Mouse (Mus musculus): ENCODE results near the gene Cluh. TPM values are rescaled to one million over a fixed set of nuclear protein-coding genes. Genes with fewer than 3 reads are reported as not detected.
A peak's percentile ranks its signal among the peaks of the same experiment; 100 is the strongest.

Gene Cluh
- polyA plus RNA-seq, 1 experiment from 2014 or later, result 27.5 TPM

- ATAC-seq (replicated peaks; ENCODE audit: insufficient number of reproducible peaks, low FRiP score, low TSS enrichment), result peak; percentile 82
- WGBS (ENCODE audit: insufficient replicate concordance), result 3% methylated on average over 73 of the region's 86 CpGs
These were observed 11.1 kb upstream of the Cluh start for GRCm38 (mm10) chr11:74637971-74638790.

DNA sequence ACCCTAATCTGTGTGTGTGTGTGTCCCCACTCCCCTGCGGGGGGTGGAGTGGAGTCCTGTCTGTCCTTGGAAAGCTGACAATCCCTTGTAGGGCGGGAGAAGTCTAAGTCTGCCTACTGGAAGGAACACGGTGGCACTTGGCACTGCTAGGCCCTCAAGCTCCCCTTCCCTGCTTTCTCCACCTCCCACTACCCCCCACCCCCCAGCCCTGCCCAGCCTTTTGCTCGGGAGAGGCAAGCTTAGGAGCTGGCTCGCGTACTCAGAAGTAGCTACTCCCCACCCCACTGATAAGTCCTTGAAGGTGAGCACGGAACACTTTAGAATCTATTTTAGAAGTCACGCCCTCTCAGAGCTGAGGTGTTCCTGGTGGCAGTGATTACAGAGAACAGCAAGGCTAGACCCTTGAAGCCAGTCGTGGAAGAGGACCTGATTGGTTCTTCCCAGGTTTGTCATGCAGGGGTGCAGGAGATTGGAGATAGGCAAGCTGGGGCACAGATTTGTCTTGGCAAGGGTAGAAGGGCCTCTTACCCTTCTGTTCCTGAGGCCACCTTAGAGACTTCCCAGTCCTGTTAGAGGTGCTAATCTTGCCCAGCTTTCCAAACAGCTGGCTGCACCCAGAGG lies 10.4 kb upstream of the Cluh start:
- Histone ChIP-seq H3K27ac (ENCODE audit: low read depth, low read length) (peak overlapping the region; percentile 75), H3K4me1 (ENCODE audit: control insufficient read depth, insufficient read depth, low read length) (peaks cover 15% of the 10 kb centered on the region), H3K9me3 (replicated peaks; ENCODE audit: control insufficient read depth, low read length) (no peaks in the 10 kb centered on the region), H3K4me3 (ENCODE audit: low read depth, low read length) (peak overlapping the region; percentile 78), H3K9ac (ENCODE audit: low read depth, low read length) (peak overlapping the region; percentile 83), H3K4me2 (peak overlapping the region; percentile 94), H3K27me3 (ENCODE audit: control insufficient read depth, insufficient read depth, low read length) (peaks cover 13% of the 10 kb centered on the region; the same call in 1 of the 2 replicates), H3K36me3 (ENCODE audit: control insufficient read depth, insufficient read depth, low read length) (no peaks in the 10 kb centered on the region)
- WGBS (ENCODE audit: insufficient replicate concordance), result 5% methylated on average over 9 of the region's 9 CpGs
- ATAC-seq (replicated peaks; ENCODE audit: insufficient number of reproducible peaks, low FRiP score, low TSS enrichment), result peak; percentile 24; the same call in 1 of the 2 replicates

More at GRCm38 (mm10) chr11:74637971-74638790, 11.1 kb upstream of the Cluh start:
- H3K9ac ChIP-seq (ENCODE audit: low read depth, low read length), result peak overlapping the region; percentile 83
- H3K27me3 ChIP-seq (ENCODE audit: control insufficient read depth, insufficient read depth, low read length), result peaks cover 13% of the 10 kb centered on the region; the same call in 1 of the 2 replicates
- no peaks in the 10 kb centered on the region for H3K36me3 ChIP-seq (ENCODE audit: control insufficient read depth, insufficient read depth, low read length)
- H3K4me1 ChIP-seq (ENCODE audit: control insufficient read depth, insufficient read depth, low read length), result peaks cover 15% of the 10 kb centered on the region
- H3K27ac ChIP-seq (ENCODE audit: low read depth, low read length), result peak overlapping the region; percentile 75
- peak overlapping the region; percentile 94 for H3K4me2 ChIP-seq
- no peaks in the 10 kb centered on the region for H3K9me3 ChIP-seq (replicated peaks; ENCODE audit: control insufficient read depth, low read length)
- H3K4me3 ChIP-seq (ENCODE audit: low read depth, low read length), result peak overlapping the region; percentile 78

GRCm38 (mm10) chr11:74639628-74640027 lies 9.7 kb upstream of the Cluh start:
- no peak overlapping the region for H3K9ac ChIP-seq (ENCODE audit: low read depth, low read length)

DNA sequence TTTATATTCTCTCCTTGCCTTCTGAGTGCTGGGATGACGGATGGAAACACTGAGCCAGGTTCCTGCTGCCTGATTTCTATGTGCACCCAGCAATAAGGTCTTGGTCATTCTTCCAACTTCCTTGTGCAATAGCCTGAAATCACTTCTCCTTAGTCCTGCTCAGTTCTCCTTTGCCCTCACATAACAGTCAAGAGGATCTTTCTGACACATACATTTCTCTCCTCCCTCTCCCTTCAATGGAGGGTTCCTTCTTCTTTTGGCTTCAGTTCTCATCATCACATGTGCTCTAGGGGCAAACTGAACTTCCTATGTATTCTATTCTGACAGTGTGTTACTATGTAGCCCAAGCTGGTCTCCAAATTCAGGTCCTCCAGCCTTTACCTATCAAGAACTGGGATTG lies 1.3 kb upstream of the Cluh start:
- H3K27ac ChIP-seq (ENCODE audit: low read depth, low read length), result no peak overlapping the region
- WGBS (ENCODE audit: insufficient replicate concordance), result 91% methylated on average over 1 of the region's 1 CpGs

More at GRCm38 (mm10) chr11:74639628-74640027, 9.7 kb upstream of the Cluh start:
- peaks cover 13% of the 10 kb centered on the region; the same call in 1 of the 2 replicates for H3K27me3 ChIP-seq (ENCODE audit: control insufficient read depth, insufficient read depth, low read length)
- no peak overlapping the region for H3K27ac ChIP-seq (ENCODE audit: low read depth, low read length)
- no peak for ATAC-seq (replicated peaks; ENCODE audit: insufficient number of reproducible peaks, low FRiP score, low TSS enrichment)
- WGBS (ENCODE audit: insufficient replicate concordance), result 60% methylated on average over 1 of the region's 1 CpGs
- H3K36me3 ChIP-seq (ENCODE audit: control insufficient read depth, insufficient read depth, low read length), result no peaks in the 10 kb centered on the region
- H3K4me1 ChIP-seq (ENCODE audit: control insufficient read depth, insufficient read depth, low read length), result peaks cover 15% of the 10 kb centered on the region
- H3K4me3 ChIP-seq (ENCODE audit: low read depth, low read length), result no peak overlapping the region
- H3K4me2 ChIP-seq, result no peak overlapping the region
- H3K9me3 ChIP-seq (replicated peaks; ENCODE audit: control insufficient read depth, low read length), result no peaks in the 10 kb centered on the region

DNA sequence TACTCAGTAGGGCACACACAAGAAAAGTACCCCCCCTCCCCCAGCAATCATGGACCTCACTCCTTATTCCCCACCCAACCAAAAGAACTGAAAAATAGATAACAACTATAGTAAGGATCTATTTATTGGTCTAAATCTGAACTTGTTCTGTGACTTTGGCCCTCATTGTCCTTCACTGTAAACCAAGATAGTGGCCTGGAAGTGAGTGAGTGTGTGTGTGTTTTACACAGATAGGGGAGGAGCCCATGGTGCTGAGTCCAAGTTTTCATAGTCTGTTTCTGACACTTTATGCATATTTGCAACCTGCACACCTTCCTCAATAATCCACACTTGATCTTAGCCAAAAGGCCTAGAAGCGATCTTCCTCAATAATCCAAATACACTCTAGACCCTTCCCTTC lies 619 bp upstream of the Cluh start:
- H3K9ac ChIP-seq (ENCODE audit: low read depth, low read length), result peak overlapping the region; percentile 91
- no peaks in the 10 kb centered on the region for H3K36me3 ChIP-seq (ENCODE audit: control insufficient read depth, insufficient read depth, low read length)
- no peaks in the 10 kb centered on the region for H3K9me3 ChIP-seq (replicated peaks; ENCODE audit: control insufficient read depth, low read length)
- 11% methylated on average over 1 of the region's 1 CpGs for WGBS (ENCODE audit: insufficient replicate concordance)
- peak overlapping the region; percentile 81 for H3K4me3 ChIP-seq (ENCODE audit: low read depth, low read length)
- no peak for ATAC-seq (replicated peaks; ENCODE audit: insufficient number of reproducible peaks, low FRiP score, low TSS enrichment)
- no peaks in the 10 kb centered on the region for H3K27me3 ChIP-seq (ENCODE audit: control insufficient read depth, insufficient read depth, low read length)
- H3K4me2 ChIP-seq, result peak overlapping the region; percentile 85
- peak overlapping the region; percentile 87 for H3K27ac ChIP-seq (ENCODE audit: low read depth, low read length)
- H3K4me1 ChIP-seq (ENCODE audit: control insufficient read depth, insufficient read depth, low read length), result peaks cover 40% of the 10 kb centered on the region

More for the DNA sequence above, 1.3 kb upstream of the Cluh start:
- Histone ChIP-seq H3K4me1 (ENCODE audit: control insufficient read depth, insufficient read depth, low read length) (peaks cover 33% of the 10 kb centered on the region), H3K9ac (ENCODE audit: low read depth, low read length) (no peak overlapping the region), H3K36me3 (ENCODE audit: control insufficient read depth, insufficient read depth, low read length) (no peaks in the 10 kb centered on the region), H3K4me2 (no peak overlapping the region), H3K4me3 (ENCODE audit: low read depth, low read length) (no peak overlapping the region), H3K9me3 (replicated peaks; ENCODE audit: control insufficient read depth, low read length) (no peaks in the 10 kb centered on the region), H3K27me3 (ENCODE audit: control insufficient read depth, insufficient read depth, low read length) (no peaks in the 10 kb centered on the region)
- no peak for ATAC-seq (replicated peaks; ENCODE audit: insufficient number of reproducible peaks, low FRiP score, low TSS enrichment)

GRCm38 (mm10) chr11:74649647-74650551 lies 604 bp downstream of the Cluh start:
- Histone ChIP-seq H3K4me1 (ENCODE audit: control insufficient read depth, insufficient read depth, low read length) (peaks cover 52% of the 10 kb centered on the region), H3K4me2 (peak overlapping the region; percentile 85), H3K9ac (ENCODE audit: low read depth, low read length) (peak overlapping the region; percentile 91), H3K4me3 (ENCODE audit: low read depth, low read length) (peak overlapping the region; percentile 81), H3K27ac (ENCODE audit: low read depth, low read length) (peak overlapping the region; percentile 87), H3K27me3 (ENCODE audit: control insufficient read depth, insufficient read depth, low read length) (no peaks in the 10 kb centered on the region), H3K36me3 (ENCODE audit: control insufficient read depth, insufficient read depth, low read length) (no peaks in the 10 kb centered on the region), H3K9me3 (replicated peaks; ENCODE audit: control insufficient read depth, low read length) (no peaks in the 10 kb centered on the region)
- ATAC-seq (replicated peaks; ENCODE audit: insufficient number of reproducible peaks, low FRiP score, low TSS enrichment), result peak; percentile 29
- 1% methylated on average over 49 of the region's 53 CpGs for WGBS (ENCODE audit: insufficient replicate concordance)

- peak overlapping the region; percentile 81 for H3K4me3 ChIP-seq (ENCODE audit: low read depth, low read length)
- H3K9ac ChIP-seq (ENCODE audit: low read depth, low read length), result peak overlapping the region; percentile 91
- no peak for ATAC-seq (replicated peaks; ENCODE audit: insufficient number of reproducible peaks, low FRiP score, low TSS enrichment)
These were observed 1.3 kb downstream of the Cluh start for GRCm38 (mm10) chr11:74650576-74651100.

DNA sequence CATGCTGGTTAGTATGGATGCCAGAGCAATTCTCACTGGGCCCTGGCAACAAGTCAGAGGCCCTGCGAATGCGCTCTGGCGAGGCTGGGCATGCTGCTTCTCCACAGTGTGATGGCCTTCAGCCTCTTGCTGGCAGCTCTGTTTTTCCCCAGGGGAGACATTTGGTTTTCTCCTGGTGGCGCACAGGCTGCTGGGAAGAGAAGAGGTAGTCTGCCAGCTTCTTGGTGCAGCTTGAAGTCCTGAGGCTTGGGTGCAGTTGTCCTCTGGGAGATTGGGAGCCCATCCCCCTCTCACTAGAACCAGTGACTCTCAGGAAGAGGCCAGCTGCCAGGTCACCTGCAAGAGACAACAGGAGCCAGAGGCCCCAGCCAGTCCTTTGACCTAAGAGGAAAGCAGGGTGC lies 3.5 kb downstream of the Cluh start:
- Histone ChIP-seq H3K4me3 (ENCODE audit: low read depth, low read length) (peak overlapping the region; percentile 18; the same call in 1 of the 2 replicates), H3K36me3 (ENCODE audit: control insufficient read depth, insufficient read depth, low read length) (peaks cover 12% of the 10 kb centered on the region), H3K27me3 (ENCODE audit: control insufficient read depth, insufficient read depth, low read length) (no peaks in the 10 kb centered on the region), H3K9ac (ENCODE audit: low read depth, low read length) (peak overlapping the region; percentile 66), H3K9me3 (replicated peaks; ENCODE audit: control insufficient read depth, low read length) (peaks cover under 1% of the 10 kb centered on the region; the same call in 1 of the 2 replicates), H3K4me2 (peak overlapping the region; percentile 51), H3K27ac (ENCODE audit: low read depth, low read length) (peak overlapping the region; percentile 90), H3K4me1 (ENCODE audit: control insufficient read depth, insufficient read depth, low read length) (peaks cover 52% of the 10 kb centered on the region)
- no peak for ATAC-seq (replicated peaks; ENCODE audit: insufficient number of reproducible peaks, low FRiP score, low TSS enrichment)
- WGBS (ENCODE audit: insufficient replicate concordance), result 77% methylated on average over 4 of the region's 4 CpGs

More at GRCm38 (mm10) chr11:74650576-74651100, 1.3 kb downstream of the Cluh start:
- Histone ChIP-seq H3K27ac (ENCODE audit: low read depth, low read length) (0 out of 2 replicates have a peak overlapping the region, but pooled peaks have one; percentile 29), H3K9me3 (replicated peaks; ENCODE audit: control insufficient read depth, low read length) (no peaks in the 10 kb centered on the region), H3K36me3 (ENCODE audit: control insufficient read depth, insufficient read depth, low read length) (no peaks in the 10 kb centered on the region), H3K4me2 (peak overlapping the region; percentile 85), H3K4me1 (ENCODE audit: control insufficient read depth, insufficient read depth, low read length) (peaks cover 52% of the 10 kb centered on the region), H3K27me3 (ENCODE audit: control insufficient read depth, insufficient read depth, low read length) (no peaks in the 10 kb centered on the region)
- 38% methylated on average over 4 of the region's 4 CpGs for WGBS (ENCODE audit: insufficient replicate concordance)

Measured in heart, embryonic 11.5 days (tissue).